Mouse (Mus musculus) CH12.LX (cell line): ENCODE measurements at regions not wholly inside any gene's neighbourhood (a gene's known extent, or its start where the extent isn't known, plus 50 kb on each side); places are given as distances from the start of the nearest gene placed in this dataset.

Source experiments
- CHD1 ChIP-seq: IDR thresholded peaks from 2 replicates; pipeline ENCODE4 v1.6.1; 2012; ENCODE audit warnings: low read depth, low read length, improper control_type of control experiment, inconsistent platforms
- CTCF ChIP-seq, 2 experiments: IDR thresholded peaks in 1 of 2; conservative IDR thresholded peaks in 1 of 2; 2 replicates each; pipeline ENCODE4 v1.5.1; 2011 to 2012; ENCODE audit warnings: low read depth in 2 of 2, low read length in 2 of 2, improper control_type of control experiment in 1 of 2, inconsistent platforms in 1 of 2, mild to moderate bottlenecking in 1 of 2, moderate library complexity in 1 of 2
- EP300 ChIP-seq: IDR thresholded peaks from 2 replicates; pipeline ENCODE4 v1.6.1; 2011; ENCODE audit warnings: low read length, improper control_type of control experiment
- GABPA ChIP-seq: IDR thresholded peaks from 2 replicates; pipeline ENCODE4 v1.6.1; 2012; ENCODE audit warnings: low read depth, low read length, improper control_type of control experiment, inconsistent platforms; ENCODE audit not compliant: insufficient replicate concordance
- HCFC1 ChIP-seq: IDR thresholded peaks from 2 replicates; pipeline ENCODE4 v1.6.1; 2012; ENCODE audit warnings: low read depth, mild to moderate bottlenecking, inconsistent platforms, low read length, improper control_type of control experiment
- JUND ChIP-seq: conservative IDR thresholded peaks from 2 replicates; pipeline ENCODE4 v1.6.1; 2011; ENCODE audit warnings: low read depth, low read length, improper control_type of control experiment
- KAT2A ChIP-seq: IDR thresholded peaks from 2 replicates; pipeline ENCODE4 v1.6.1; 2012; ENCODE audit warnings: low read length, improper control_type of control experiment, inconsistent platforms; ENCODE audit not compliant: insufficient replicate concordance
- POLR2A ChIP-seq: IDR thresholded peaks from 2 replicates; pipeline ENCODE4 v1.6.1; 2011; ENCODE audit warnings: low read depth, mild to moderate bottlenecking, improper control_type of control experiment, low read length
- TBP ChIP-seq: conservative IDR thresholded peaks from 2 replicates; pipeline ENCODE4 v1.6.1; 2011; ENCODE audit warnings: low read depth, low read length, improper control_type of control experiment
- UBTF ChIP-seq: IDR thresholded peaks from 2 replicates; pipeline ENCODE4 v1.6.1; 2012; ENCODE audit warnings: low read depth, mild to moderate bottlenecking, inconsistent platforms, low read length, improper control_type of control experiment, moderate library complexity
- ZC3H11A ChIP-seq: IDR thresholded peaks from 2 replicates; pipeline ENCODE4 v1.6.1; 2012; ENCODE audit warnings: low read depth, mild to moderate bottlenecking, inconsistent platforms, low read length, improper control_type of control experiment
- ZKSCAN1 ChIP-seq: IDR thresholded peaks from 2 replicates; pipeline ENCODE4 v1.6.1; 2012; ENCODE audit warnings: low read depth, inconsistent platforms, low read length, improper control_type of control experiment, borderline replicate concordance

- no peak for TF ChIP-seq CTCF (conservative IDR thresholded peaks at IDR 0.05 in 1 of 2, IDR thresholded peaks at IDR 0.05 in 1 of 2; ENCODE audit: low read depth in 2 of 2, low read length in 2 of 2)
- no peak for TF ChIP-seq KAT2A
- TF ChIP-seq HCFC1, result no peak
- TF ChIP-seq EP300, result no peak
- TF ChIP-seq GABPA, result no peak
- no peak for TF ChIP-seq JUND
- TF ChIP-seq POLR2A, result no peak
- TF ChIP-seq CHD1, result no peak
- no peak for TF ChIP-seq ZKSCAN1
- TF ChIP-seq TBP, result no peak
- TF ChIP-seq ZC3H11A, result no peak
- no peak for TF ChIP-seq UBTF
These were observed 65.2 kb downstream of the Pja1 start for GRCm38 (mm10) chrX:99405843-99406242.
